Mouse (Mus musculus): ENCODE results near the gene Vmn1r111.
"Not testable (repeated sequence)": the region's sequence is repeated elsewhere in the genome, so short reads cannot be mapped to it uniquely, and the experiment has no call there.

Gene Vmn1r111

GRCm38 (mm10) chr7:20703116-20703515, at the start of gene Vmn1r111:
Gene Vmn1r111 (minus strand): TSS chr7:20703216.
- not testable (repeated sequence) for DNase-seq (ENCODE audit: low read depth, low spot score)

- DNase-seq (ENCODE audit: low read depth, low spot score), result not testable (repeated sequence)
These were observed 27.5 kb upstream of the Vmn1r111 start, which contains the start of gene Gm10668 for GRCm38 (mm10) chr7:20730524-20730923. Gene Gm10668 (minus strand): TSS chr7:20730624.

- DNase-seq (ENCODE audit: low read depth, low spot score), result not testable (repeated sequence)
These were observed 34.4 kb downstream of the Vmn1r111 start, which contains the start of gene Vmn1r107 for GRCm38 (mm10) chr7:20668618-20669017. Gene Vmn1r107 (plus strand): TSS chr7:20668918.
